Mouse (Mus musculus): Measurements from ENCODE around the gene Rtn1.

The Rtn1 gene

DNA sequence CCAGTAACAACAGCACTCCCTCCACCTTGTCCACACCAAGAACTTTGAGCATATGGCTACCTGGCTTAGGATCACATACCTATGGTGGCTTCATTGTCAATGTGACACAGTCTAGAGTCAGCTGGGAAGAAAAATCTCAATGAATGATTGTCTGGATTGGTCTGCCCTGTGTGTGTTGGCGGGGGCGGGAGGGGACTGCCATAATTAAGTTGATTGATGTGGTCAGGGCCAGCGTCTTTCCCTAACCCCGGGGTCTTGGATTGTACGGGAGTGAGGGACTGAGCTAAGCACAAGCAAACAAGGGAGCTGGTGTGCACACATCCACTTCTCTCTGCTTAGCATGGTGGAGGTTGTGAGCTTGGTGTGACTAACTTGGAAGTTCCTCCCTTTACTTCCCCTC is 83.8 kb downstream of the Rtn1 start:
- Histone ChIP-seq H3K9me3 (ENCODE audit: low read length) (peaks cover 32% of the 10 kb centered on the region), H3K27me3 (ENCODE audit: insufficient read depth, low read length) (no peaks in the 10 kb centered on the region), H3K36me3 (ENCODE audit: insufficient read depth, low read length) (no peaks in the 10 kb centered on the region), H3K4me1 (replicated peaks; ENCODE audit: low read depth, low read length) (no peaks in the 10 kb centered on the region), H3K4me3 (replicated peaks; ENCODE audit: low read length) (no peak overlapping the region)
- TF ChIP-seq NANOG (IDR thresholded peaks at IDR 0.05; ENCODE audit: borderline replicate concordance, low read length): no peak
- TF ChIP-seq POU5F1 (IDR thresholded peaks at IDR 0.05; ENCODE audit: borderline replicate concordance, low read length): no peak
- TF ChIP-seq CTCF (conservative IDR thresholded peaks at IDR 0.05; ENCODE audit: low read length): no peak

DNA sequence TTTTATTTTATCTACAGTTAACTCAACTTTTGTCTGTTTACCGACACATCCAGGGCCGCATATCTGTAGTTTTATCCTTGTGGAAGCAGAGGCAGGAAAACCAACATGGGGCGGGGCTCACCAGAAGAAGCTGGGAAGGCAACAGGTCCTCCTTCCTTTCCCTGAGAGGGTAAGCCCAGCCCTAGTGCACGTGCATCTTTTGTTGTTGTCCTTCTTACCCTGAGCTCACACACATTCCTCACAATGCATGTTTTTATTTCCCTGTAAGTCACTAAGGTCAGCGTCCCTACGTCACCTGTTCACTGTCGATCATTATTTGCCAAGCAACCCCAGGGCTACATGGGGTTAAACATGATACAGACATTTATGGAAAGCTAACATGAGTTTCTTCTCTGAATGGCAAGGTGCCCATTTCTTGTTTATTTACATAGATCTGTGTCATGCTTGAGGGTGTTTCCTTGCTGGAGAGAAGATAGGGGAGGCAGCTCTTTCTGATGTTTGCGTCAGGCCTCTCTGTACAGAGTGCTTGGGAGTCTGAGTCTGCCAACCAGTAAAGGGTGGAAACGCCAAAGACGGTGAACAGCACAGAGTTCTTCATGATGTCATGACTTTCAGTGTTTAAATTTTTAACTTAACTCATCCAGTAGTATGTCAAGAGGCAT is 84.5 kb downstream of the Rtn1 start:
- Histone ChIP-seq H3K9me3 (ENCODE audit: low read length) (peaks cover 25% of the 10 kb centered on the region), H3K4me3 (replicated peaks; ENCODE audit: low read length) (no peak overlapping the region), H3K36me3 (ENCODE audit: insufficient read depth, low read length) (no peaks in the 10 kb centered on the region), H3K4me1 (replicated peaks; ENCODE audit: low read depth, low read length) (no peaks in the 10 kb centered on the region), H3K27me3 (ENCODE audit: insufficient read depth, low read length) (no peaks in the 10 kb centered on the region)
- no peak for TF ChIP-seq POU5F1 (IDR thresholded peaks at IDR 0.05; ENCODE audit: borderline replicate concordance, low read length)
- TF ChIP-seq NANOG (IDR thresholded peaks at IDR 0.05; ENCODE audit: borderline replicate concordance, low read length): no peak
- TF ChIP-seq CTCF (conservative IDR thresholded peaks at IDR 0.05; ENCODE audit: low read length): no peak

- peaks cover 19% of the 10 kb centered on the region for H3K9me3 ChIP-seq (ENCODE audit: low read length)
- TF ChIP-seq POU5F1 (IDR thresholded peaks at IDR 0.05; ENCODE audit: borderline replicate concordance, low read length) (no peak), CTCF (conservative IDR thresholded peaks at IDR 0.05; ENCODE audit: low read length) (no peak), NANOG (IDR thresholded peaks at IDR 0.05; ENCODE audit: borderline replicate concordance, low read length) (no peak)
Measured at GRCm38 (mm10) chr12:72323778-72324177, 85.1 kb downstream of the Rtn1 start.

DNA sequence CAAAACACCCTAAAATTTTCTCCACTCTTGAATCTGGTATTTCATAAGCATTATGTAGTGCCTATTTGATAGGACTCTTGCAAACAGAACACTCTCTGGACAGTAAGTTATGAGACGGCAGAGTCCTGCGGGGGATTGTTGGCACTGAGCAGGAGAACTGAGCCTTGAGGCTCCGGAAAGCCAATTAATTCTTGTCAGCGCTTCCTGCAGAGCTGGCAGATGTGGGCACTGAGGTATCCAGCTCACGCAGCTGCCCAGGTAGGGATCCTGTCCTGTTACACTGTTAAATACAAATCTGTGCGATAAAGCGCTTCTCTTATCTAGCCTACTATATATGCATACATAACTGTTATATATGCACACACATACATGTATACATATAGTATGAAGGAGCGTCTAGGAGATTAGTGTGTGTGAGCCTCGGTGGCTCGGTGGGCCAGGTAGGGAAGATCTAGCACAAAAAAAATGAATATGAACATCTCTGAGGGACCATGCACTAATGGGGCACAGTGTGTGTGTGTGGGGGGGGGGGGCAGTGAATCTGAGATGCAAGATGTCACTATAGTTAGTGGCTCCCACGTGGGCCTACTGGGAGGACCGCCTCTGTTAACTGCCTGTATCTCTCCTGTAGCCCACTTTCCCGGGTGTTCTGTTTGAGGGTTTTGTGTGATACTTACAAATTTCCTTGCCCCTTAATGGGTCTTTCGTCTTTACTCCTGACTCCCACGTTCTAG is 93.0 kb downstream of the Rtn1 start:
- Histone ChIP-seq H3K27me3 (ENCODE audit: insufficient read depth, low read length) (no peaks in the 10 kb centered on the region), H3K36me3 (ENCODE audit: insufficient read depth, low read length) (no peaks in the 10 kb centered on the region), H3K9me3 (ENCODE audit: low read length) (peaks cover 5% of the 10 kb centered on the region; the same call in 1 of the 2 replicates), H3K4me3 (replicated peaks; ENCODE audit: low read length) (no peak overlapping the region), H3K4me1 (replicated peaks; ENCODE audit: low read depth, low read length) (peaks cover 11% of the 10 kb centered on the region)
- TF ChIP-seq POU5F1 (IDR thresholded peaks at IDR 0.05; ENCODE audit: borderline replicate concordance, low read length) (no peak), CTCF (conservative IDR thresholded peaks at IDR 0.05; ENCODE audit: low read length) (no peak), NANOG (IDR thresholded peaks at IDR 0.05; ENCODE audit: borderline replicate concordance, low read length) (no peak)

More at GRCm38 (mm10) chr12:72323778-72324177, 85.1 kb downstream of the Rtn1 start:
- no peaks in the 10 kb centered on the region for H3K4me1 ChIP-seq (replicated peaks; ENCODE audit: low read depth, low read length)
- H3K36me3 ChIP-seq (ENCODE audit: insufficient read depth, low read length): no peaks in the 10 kb centered on the region
- no peak overlapping the region for H3K4me3 ChIP-seq (replicated peaks; ENCODE audit: low read length)
- H3K27me3 ChIP-seq (ENCODE audit: insufficient read depth, low read length): no peaks in the 10 kb centered on the region

DNA sequence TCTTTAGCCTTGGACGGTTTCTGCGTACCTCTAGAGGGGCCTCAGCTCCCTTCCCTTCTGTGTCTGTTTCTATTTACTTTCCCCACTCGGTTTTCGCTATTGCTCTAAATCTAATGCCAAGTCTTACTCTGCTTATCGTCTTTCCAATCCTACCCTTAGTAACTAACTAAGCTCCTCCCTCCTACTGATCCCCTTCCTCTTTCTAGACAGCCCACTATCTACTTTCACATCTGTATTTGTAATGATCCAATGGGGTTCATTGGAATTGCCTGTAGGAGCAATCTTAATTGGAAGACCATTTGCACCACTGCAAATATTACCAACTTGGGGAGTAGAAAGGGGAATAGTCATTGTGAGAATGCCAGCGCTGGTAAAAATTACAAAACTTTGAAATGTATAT is 98.0 kb downstream of the Rtn1 start:
- Histone ChIP-seq H3K27me3 (ENCODE audit: insufficient read depth, low read length) (no peaks in the 10 kb centered on the region; the same call in 1 of the 2 replicates), H3K9me3 (ENCODE audit: low read length) (peaks cover 5% of the 10 kb centered on the region; the same call in 1 of the 2 replicates), H3K36me3 (ENCODE audit: insufficient read depth, low read length) (no peaks in the 10 kb centered on the region), H3K4me1 (replicated peaks; ENCODE audit: low read depth, low read length) (peaks cover 9% of the 10 kb centered on the region), H3K4me3 (replicated peaks; ENCODE audit: low read length) (no peak overlapping the region)
- TF ChIP-seq NANOG (IDR thresholded peaks at IDR 0.05; ENCODE audit: borderline replicate concordance, low read length) (no peak), CTCF (conservative IDR thresholded peaks at IDR 0.05; ENCODE audit: low read length) (no peak), POU5F1 (IDR thresholded peaks at IDR 0.05; ENCODE audit: borderline replicate concordance, low read length) (no peak)

GRCm38 (mm10) chr12:72308506-72308905 is 100.3 kb downstream of the Rtn1 start:
- H3K36me3 ChIP-seq (ENCODE audit: insufficient read depth, low read length): no peaks in the 10 kb centered on the region
- peaks cover 8% of the 10 kb centered on the region; the same call in 1 of the 2 replicates for H3K4me1 ChIP-seq (replicated peaks; ENCODE audit: low read depth, low read length)
- no peaks in the 10 kb centered on the region for H3K9me3 ChIP-seq (ENCODE audit: low read length)
- no peak for TF ChIP-seq NANOG (IDR thresholded peaks at IDR 0.05; ENCODE audit: borderline replicate concordance, low read length)
- no peak for TF ChIP-seq CTCF (conservative IDR thresholded peaks at IDR 0.05; ENCODE audit: low read length)
- TF ChIP-seq POU5F1 (IDR thresholded peaks at IDR 0.05; ENCODE audit: borderline replicate concordance, low read length): no peak
- peaks cover 9% of the 10 kb centered on the region for H3K27me3 ChIP-seq (ENCODE audit: insufficient read depth, low read length)
- H3K4me3 ChIP-seq (replicated peaks; ENCODE audit: low read length): no peak overlapping the region

DNA sequence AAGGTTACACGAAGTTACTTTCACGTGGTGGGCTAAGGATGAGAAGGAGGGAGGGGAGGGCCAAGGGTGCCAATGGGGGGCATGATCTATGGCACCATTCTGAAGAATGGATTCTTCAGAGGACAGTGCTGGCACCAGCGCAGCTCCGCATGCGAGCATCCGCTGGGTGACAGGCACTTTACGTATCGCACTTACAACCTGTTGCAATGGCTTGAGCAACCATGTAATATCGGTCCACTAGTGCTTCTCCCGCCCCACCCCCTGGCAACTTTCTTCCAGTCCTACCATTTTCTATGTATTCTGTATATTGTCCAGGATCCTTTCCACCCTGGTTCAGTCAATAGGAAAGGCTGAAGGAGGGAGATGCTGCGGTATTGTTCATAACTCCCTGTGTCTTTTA is 102.6 kb downstream of the Rtn1 start:
- H3K36me3 ChIP-seq (ENCODE audit: insufficient read depth, low read length): no peaks in the 10 kb centered on the region
- no peak overlapping the region for H3K4me3 ChIP-seq (replicated peaks; ENCODE audit: low read length)
- peaks cover 12% of the 10 kb centered on the region; the same call in 1 of the 2 replicates for H3K4me1 ChIP-seq (replicated peaks; ENCODE audit: low read depth, low read length)
- H3K27me3 ChIP-seq (ENCODE audit: insufficient read depth, low read length): peaks cover 15% of the 10 kb centered on the region
- H3K9me3 ChIP-seq (ENCODE audit: low read length): no peaks in the 10 kb centered on the region
- TF ChIP-seq NANOG (IDR thresholded peaks at IDR 0.05; ENCODE audit: borderline replicate concordance, low read length) (no peak), CTCF (conservative IDR thresholded peaks at IDR 0.05; ENCODE audit: low read length) (no peak), POU5F1 (IDR thresholded peaks at IDR 0.05; ENCODE audit: borderline replicate concordance, low read length) (no peak)

- H3K9me3 ChIP-seq (ENCODE audit: low read length): no peaks in the 10 kb centered on the region
- peaks cover 12% of the 10 kb centered on the region; the same call in 1 of the 2 replicates for H3K4me1 ChIP-seq (replicated peaks; ENCODE audit: low read depth, low read length)
- no peaks in the 10 kb centered on the region for H3K36me3 ChIP-seq (ENCODE audit: insufficient read depth, low read length)
- TF ChIP-seq POU5F1 (IDR thresholded peaks at IDR 0.05; ENCODE audit: borderline replicate concordance, low read length): no peak
- TF ChIP-seq NANOG (IDR thresholded peaks at IDR 0.05; ENCODE audit: borderline replicate concordance, low read length): no peak
- TF ChIP-seq CTCF (conservative IDR thresholded peaks at IDR 0.05; ENCODE audit: low read length): no peak
- no peak overlapping the region for H3K4me3 ChIP-seq (replicated peaks; ENCODE audit: low read length)
- H3K27me3 ChIP-seq (ENCODE audit: insufficient read depth, low read length): peaks cover 15% of the 10 kb centered on the region
Measured at GRCm38 (mm10) chr12:72305421-72305820, 103.4 kb downstream of the Rtn1 start.

All from E14TG2a.4 (cell line).